Mouse (Mus musculus) embryonic facial prominence, embryonic 10.5 days (tissue): ENCODE data around the gene Thra. TPM values are rescaled to one million over a fixed set of nuclear protein-coding genes. Genes with fewer than 3 reads are reported as not detected.
"Not testable (repeated sequence)": the region's sequence is repeated elsewhere in the genome, so short reads cannot be mapped to it uniquely, and the experiment has no call there.

Experiments
- DNase-seq: peaks from one replicate; pipeline ENCODE4 v3.0.0-alpha.2; 2017; ENCODE audit warnings: low spot score
- H3K27ac ChIP-seq: fragments of 300-500 bp; sonication (generic); replicated peaks from 2 replicates; pipeline ENCODE4 v1.5.1; 2016; ENCODE audit warnings: mild to moderate bottlenecking
- H3K27me3 ChIP-seq: fragments of 300-500 bp; sonication (generic); replicated peaks from 2 replicates; pipeline ENCODE4 v1.6.1; 2016; ENCODE audit warnings: low read depth, mild to moderate bottlenecking; ENCODE audit not compliant: poor library complexity, severe bottlenecking
- H3K36me3 ChIP-seq: fragments of 300-500 bp; sonication (generic); replicated peaks from 2 replicates; pipeline ENCODE4 v1.6.1; 2016; ENCODE audit warnings: mild to moderate bottlenecking, moderate library complexity
- H3K4me1 ChIP-seq: fragments of 300-500 bp; sonication (generic); 2 replicates; pipeline ENCODE4 v1.6.1; 2016
- H3K4me3 ChIP-seq: fragments of 300-500 bp; sonication (generic); 2 replicates; pipeline ENCODE4 v1.5.1; 2016; ENCODE audit warnings: mild to moderate bottlenecking, moderate library complexity
- H3K9me3 ChIP-seq: fragments of 300-500 bp; sonication (generic); 2 replicates; pipeline ENCODE4 v1.6.1; 2016; ENCODE audit warnings: mild to moderate bottlenecking
- WGBS: fragments of 180-500 bp; shearing (Covaris S2); methylation state at CpG from one replicate; pipeline ENCODE4 v1.1.7; 2016; 5-methylcytosine and 5-hydroxymethylcytosine counted together
- polyA plus RNA-seq: library from polyadenylated mRNA; unstranded; fragments of >200 nt; fragmentation: Nextera tagmentation; extraction: Ambion mirVana; gene quantifications from 2 replicates; pipeline ENCODE4 v1.2.1, GENCODE M21; 2016

The Thra gene
- polyA plus RNA-seq, 1 experiment from 2014 or later: 9.1 TPM

- Histone ChIP-seq H3K27ac (no peak overlapping the region), H3K36me3 (peaks cover 86% of the 10 kb centered on the region), H3K9me3 (no peaks in the 10 kb centered on the region), H3K27me3 (no peaks in the 10 kb centered on the region), H3K4me1 (peaks cover 10% of the 10 kb centered on the region; the same call in 1 of the 2 replicates), H3K4me3 (no peak overlapping the region)
- no peak for DNase-seq
- 90% methylated on average over 22 of the region's 22 CpGs for WGBS
Measured at GRCm38 (mm10) chr11:98707401-98708281, 32.8 kb upstream of the Thra start.

- H3K27me3 ChIP-seq: no peaks in the 10 kb centered on the region
- no peak overlapping the region for H3K4me3 ChIP-seq
- 92% methylated on average over 19 of the region's 19 CpGs for WGBS
- no peak for DNase-seq
- no peak overlapping the region for H3K27ac ChIP-seq
- no peaks in the 10 kb centered on the region for H3K9me3 ChIP-seq
- H3K4me1 ChIP-seq: peaks cover 10% of the 10 kb centered on the region; the same call in 1 of the 2 replicates
- H3K36me3 ChIP-seq: peaks cover 93% of the 10 kb centered on the region
Measured at GRCm38 (mm10) chr11:98708282-98708956, 32.0 kb upstream of the Thra start.

- Histone ChIP-seq H3K9me3 (no peaks in the 10 kb centered on the region), H3K27me3 (no peaks in the 10 kb centered on the region), H3K4me3 (no peak overlapping the region), H3K4me1 (peaks cover 10% of the 10 kb centered on the region; the same call in 1 of the 2 replicates), H3K36me3 (peaks cover 96% of the 10 kb centered on the region), H3K27ac (no peak overlapping the region)
- DNase-seq: no peak
- WGBS: 92% methylated on average over 26 of the region's 26 CpGs
Measured at GRCm38 (mm10) chr11:98709001-98709741, 31.3 kb upstream of the Thra start.

- Histone ChIP-seq H3K9me3 (no peaks in the 10 kb centered on the region), H3K4me3 (no peak overlapping the region), H3K36me3 (peaks cover 96% of the 10 kb centered on the region), H3K27ac (no peak overlapping the region), H3K4me1 (peaks cover 10% of the 10 kb centered on the region; the same call in 1 of the 2 replicates), H3K27me3 (no peaks in the 10 kb centered on the region)
- WGBS: 51% methylated on average over 12 of the region's 12 CpGs
- peak; percentile 86 for DNase-seq
Measured at GRCm38 (mm10) chr11:98710416-98711045, 29.9 kb upstream of the Thra start.

GRCm38 (mm10) chr11:98711046-98711434, 29.4 kb upstream of the Thra start:
- Histone ChIP-seq H3K27ac (no peak overlapping the region), H3K4me1 (peaks cover 10% of the 10 kb centered on the region; the same call in 1 of the 2 replicates), H3K4me3 (no peak overlapping the region), H3K9me3 (no peaks in the 10 kb centered on the region), H3K27me3 (no peaks in the 10 kb centered on the region), H3K36me3 (peaks cover 96% of the 10 kb centered on the region)
- DNase-seq: no peak
- WGBS: 85% methylated on average over 4 of the region's 4 CpGs

GRCm38 (mm10) chr11:98712009-98712408, 28.4 kb upstream of the Thra start:
- not testable (repeated sequence) for H3K27me3 ChIP-seq, H3K27ac ChIP-seq, H3K4me3 ChIP-seq, DNase-seq, H3K9me3 ChIP-seq
- Histone ChIP-seq H3K4me1 (peaks cover 10% of the 10 kb centered on the region; the same call in 1 of the 2 replicates), H3K36me3 (peaks cover 96% of the 10 kb centered on the region)
- 89% methylated on average over 6 of the region's 6 CpGs for WGBS

GRCm38 (mm10) chr11:98713703-98714102, 26.7 kb upstream of the Thra start:
- Histone ChIP-seq H3K27me3 (no peaks in the 10 kb centered on the region), H3K36me3 (peaks cover 96% of the 10 kb centered on the region), H3K4me3 (no peak overlapping the region), H3K4me1 (peaks cover 12% of the 10 kb centered on the region), H3K27ac (no peak overlapping the region), H3K9me3 (no peaks in the 10 kb centered on the region)
- whole genome bisulfite sequencing: 87% methylated on average over 12 of the region's 12 CpGs
- no peak for DNase-seq

- no peak for DNase-seq
- Histone ChIP-seq H3K4me1 (peaks cover 12% of the 10 kb centered on the region), H3K27me3 (no peaks in the 10 kb centered on the region), H3K4me3 (no peak overlapping the region), H3K36me3 (peaks cover 87% of the 10 kb centered on the region), H3K27ac (no peak overlapping the region), H3K9me3 (no peaks in the 10 kb centered on the region)
- 95% methylated on average over 9 of the region's 9 CpGs for WGBS
Measured at GRCm38 (mm10) chr11:98715946-98716345, 24.5 kb upstream of the Thra start.

GRCm38 (mm10) chr11:98717904-98718303, 22.5 kb upstream of the Thra start:
- WGBS: 19% methylated on average over 13 of the region's 13 CpGs
- Histone ChIP-seq H3K27me3 (no peaks in the 10 kb centered on the region), H3K4me1 (peaks cover 22% of the 10 kb centered on the region), H3K4me3 (no peak overlapping the region), H3K27ac (0 out of 2 replicates have a peak overlapping the region, but pooled peaks have one; percentile 7), H3K9me3 (no peaks in the 10 kb centered on the region), H3K36me3 (peaks cover 79% of the 10 kb centered on the region)
- DNase-seq: peak; percentile 76

- Histone ChIP-seq H3K36me3 (peaks cover 73% of the 10 kb centered on the region), H3K9me3 (no peaks in the 10 kb centered on the region), H3K27ac (no peak overlapping the region), H3K4me1 (peaks cover 25% of the 10 kb centered on the region), H3K27me3 (no peaks in the 10 kb centered on the region), H3K4me3 (no peak overlapping the region)
- DNase-seq: no peak
- WGBS: 78% methylated on average over 2 of the region's 2 CpGs
Measured at GRCm38 (mm10) chr11:98720756-98721155, 19.7 kb upstream of the Thra start.

GRCm38 (mm10) chr11:98721458-98722226, 18.8 kb upstream of the Thra start:
- WGBS: 71% methylated on average over 24 of the region's 24 CpGs
- Histone ChIP-seq H3K27ac (no peak overlapping the region), H3K4me1 (peaks cover 25% of the 10 kb centered on the region), H3K27me3 (no peaks in the 10 kb centered on the region), H3K36me3 (peaks cover 73% of the 10 kb centered on the region), H3K9me3 (no peaks in the 10 kb centered on the region), H3K4me3 (no peak overlapping the region)
- peak; percentile 35 for DNase-seq
